Mouse (Mus musculus): ENCODE data around the gene Nipal3. TPM values are rescaled to one million over a fixed set of nuclear protein-coding genes. Genes with fewer than 3 reads are reported as not detected.

Gene Nipal3
- polyA plus RNA-seq, 1 experiment from 2014 or later, result 26.1 TPM

- no peaks in the 10 kb centered on the region for H3K36me3 ChIP-seq (ENCODE audit: inconsistent target)
- H3K79me2 ChIP-seq (ENCODE audit: inconsistent target), result no peaks in the 10 kb centered on the region
- H3K27ac ChIP-seq, result no peak overlapping the region
- WGBS (ENCODE audit: missing documents), result 66% methylated on average over 15 of the region's 15 CpGs
- H3K4me3 ChIP-seq (ENCODE audit: inconsistent target), result no peak overlapping the region
These were observed 21.8 kb upstream of the Nipal3 start for GRCm38 (mm10) chr4:135516351-135517316.

- no peak overlapping the region for H3K27ac ChIP-seq
These were observed 20.1 kb upstream of the Nipal3 start for GRCm38 (mm10) chr4:135514925-135515324.

GRCm38 (mm10) chr4:135513865-135514264 lies 19.0 kb upstream of the Nipal3 start:
- Histone ChIP-seq H3K4me3 (ENCODE audit: inconsistent target) (no peak overlapping the region), H3K27ac (no peak overlapping the region), H3K36me3 (ENCODE audit: inconsistent target) (no peaks in the 10 kb centered on the region), H3K79me2 (ENCODE audit: inconsistent target) (no peaks in the 10 kb centered on the region)
- WGBS (ENCODE audit: missing documents), result 93% methylated on average over 7 of the region's 7 CpGs

More at GRCm38 (mm10) chr4:135514925-135515324, 20.1 kb upstream of the Nipal3 start:
- Histone ChIP-seq H3K79me2 (ENCODE audit: inconsistent target) (no peaks in the 10 kb centered on the region), H3K36me3 (ENCODE audit: inconsistent target) (no peaks in the 10 kb centered on the region), H3K4me3 (ENCODE audit: inconsistent target) (no peak overlapping the region)
- 94% methylated on average over 14 of the region's 14 CpGs for WGBS (ENCODE audit: missing documents)

- Histone ChIP-seq H3K79me2 (ENCODE audit: inconsistent target) (no peaks in the 10 kb centered on the region), H3K4me3 (ENCODE audit: inconsistent target) (no peak overlapping the region), H3K27ac (no peak overlapping the region), H3K36me3 (ENCODE audit: inconsistent target) (no peaks in the 10 kb centered on the region)
- 87% methylated on average over 11 of the region's 12 CpGs for WGBS (ENCODE audit: missing documents)
These were observed 14.7 kb upstream of the Nipal3 start for GRCm38 (mm10) chr4:135509515-135509914.

DNA sequence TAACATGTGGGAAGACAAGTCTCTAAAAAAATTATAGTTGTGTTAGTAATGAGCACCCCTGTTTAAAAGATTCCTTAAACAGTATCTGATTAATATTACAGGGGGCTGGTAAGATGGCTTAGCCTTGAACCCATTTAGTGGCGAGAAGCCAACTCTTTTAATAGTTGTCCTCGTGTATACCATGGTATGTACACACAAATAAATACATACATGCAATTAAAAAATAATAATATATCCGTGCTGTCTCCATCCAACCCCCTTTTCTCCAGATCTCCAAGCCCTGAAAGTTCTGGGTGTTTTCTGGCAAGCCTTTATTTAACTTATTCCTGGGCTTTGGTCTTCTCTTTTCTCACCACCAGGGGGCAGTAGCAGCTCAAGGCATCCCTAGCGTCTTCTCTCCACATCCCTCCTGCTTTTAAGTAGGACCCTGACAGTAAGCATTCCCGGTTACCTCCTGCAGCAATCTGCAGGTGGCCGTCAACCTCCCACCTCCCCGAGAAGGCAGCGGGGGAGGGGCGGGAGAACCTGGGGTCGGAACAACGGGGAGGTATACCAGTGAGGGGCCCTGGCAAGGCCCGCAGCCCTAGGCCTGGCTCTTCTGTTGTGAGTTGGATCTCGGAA lies 13.7 kb upstream of the Nipal3 start:
- 37% methylated on average over 13 of the region's 13 CpGs for WGBS (ENCODE audit: missing documents)
- no peak overlapping the region for H3K4me3 ChIP-seq (ENCODE audit: inconsistent target)
- no peaks in the 10 kb centered on the region for H3K79me2 ChIP-seq (ENCODE audit: inconsistent target)
- no peak overlapping the region for H3K27ac ChIP-seq
- H3K36me3 ChIP-seq (ENCODE audit: inconsistent target), result no peaks in the 10 kb centered on the region

DNA sequence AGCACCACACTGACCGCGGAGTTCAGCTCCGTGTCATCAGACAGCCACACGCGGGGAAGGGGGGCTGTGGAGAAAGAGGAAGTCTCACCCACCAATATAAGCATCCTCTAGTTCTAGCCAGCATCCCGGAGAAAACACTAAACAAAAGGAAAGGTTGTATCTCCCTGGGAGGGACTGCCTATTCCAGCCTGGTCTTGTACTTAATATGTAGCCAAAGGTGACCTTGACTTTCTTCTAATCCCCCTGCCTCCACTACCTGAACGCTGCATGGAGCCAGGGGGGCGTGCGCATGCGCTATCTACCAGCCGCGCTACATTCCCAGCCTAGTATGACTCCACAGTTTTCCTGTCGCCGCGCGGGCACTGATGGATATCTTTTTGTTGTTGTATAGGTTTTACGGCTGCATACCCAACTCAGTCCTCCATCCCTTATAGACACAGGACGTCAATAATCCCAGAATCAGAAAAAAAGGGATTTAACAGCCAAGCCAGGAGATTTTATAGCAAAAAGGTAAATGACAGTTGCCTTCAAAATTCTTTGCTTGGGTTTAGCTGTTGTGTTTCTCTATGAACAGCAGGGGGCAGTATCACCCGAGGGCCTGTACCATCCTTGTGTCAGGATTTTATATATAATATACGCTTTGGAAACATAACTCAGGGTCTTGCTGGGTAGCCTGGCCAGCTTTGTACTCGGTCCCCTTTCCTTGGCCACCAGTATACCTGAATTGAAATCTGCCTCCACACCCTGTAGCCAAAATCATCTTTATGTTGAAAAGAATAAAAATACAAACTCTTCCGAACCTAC lies 12.9 kb upstream of the Nipal3 start:
- no peak overlapping the region for H3K27ac ChIP-seq
- H3K36me3 ChIP-seq (ENCODE audit: inconsistent target), result no peaks in the 10 kb centered on the region
- 14% methylated on average over 20 of the region's 22 CpGs for WGBS (ENCODE audit: missing documents)
- H3K79me2 ChIP-seq (ENCODE audit: inconsistent target), result no peaks in the 10 kb centered on the region
- no peak overlapping the region for H3K4me3 ChIP-seq (ENCODE audit: inconsistent target)

DNA sequence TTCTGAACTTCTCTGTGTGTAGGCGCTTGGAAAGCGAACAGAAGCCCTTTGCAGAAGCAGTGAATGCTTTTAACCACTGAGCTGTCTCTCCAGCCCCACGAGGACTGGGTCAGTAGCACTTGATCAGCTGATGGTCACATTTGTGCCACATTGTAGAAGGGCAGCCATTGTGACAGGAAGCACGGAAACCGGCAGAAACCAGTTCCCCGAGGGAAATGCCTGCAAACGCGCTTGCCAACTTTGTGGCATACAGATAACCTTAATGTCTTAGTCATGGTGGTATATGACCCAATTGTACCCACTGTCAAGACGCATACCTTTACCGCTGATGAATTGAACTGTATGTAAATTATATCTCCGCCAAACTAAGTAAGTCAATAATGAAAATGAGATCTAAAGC lies 11.0 kb upstream of the Nipal3 start:
- Histone ChIP-seq H3K27ac (peak overlapping the region; percentile 46), H3K4me3 (ENCODE audit: inconsistent target) (no peak overlapping the region), H3K79me2 (ENCODE audit: inconsistent target) (no peaks in the 10 kb centered on the region), H3K36me3 (ENCODE audit: inconsistent target) (no peaks in the 10 kb centered on the region)
- WGBS (ENCODE audit: missing documents), result 15% methylated on average over 11 of the region's 11 CpGs

DNA sequence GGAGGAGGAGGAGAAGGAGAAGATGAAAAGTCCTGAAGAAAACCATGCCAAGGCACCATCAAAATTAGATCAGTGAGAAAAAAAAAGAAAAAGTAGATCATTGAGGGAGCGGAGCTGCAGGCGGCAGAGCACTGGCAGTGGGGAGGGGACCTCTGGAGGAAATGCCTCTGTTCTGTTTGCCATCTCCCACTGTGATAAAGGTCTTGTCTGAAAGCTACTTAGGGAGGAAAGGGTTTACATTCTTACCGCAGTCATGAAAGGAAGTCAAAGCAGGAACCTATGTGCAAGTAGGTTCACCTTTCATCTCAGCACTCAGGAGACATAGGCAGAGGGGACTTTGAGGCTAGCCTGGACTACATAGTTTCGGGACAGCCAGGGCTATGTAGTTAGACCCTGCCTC lies 6.7 kb upstream of the Nipal3 start:
- Histone ChIP-seq H3K36me3 (ENCODE audit: inconsistent target) (no peaks in the 10 kb centered on the region), H3K4me3 (ENCODE audit: inconsistent target) (no peak overlapping the region), H3K27ac (no peak overlapping the region), H3K79me2 (ENCODE audit: inconsistent target) (no peaks in the 10 kb centered on the region)
- 42% methylated on average over 4 of the region's 4 CpGs for WGBS (ENCODE audit: missing documents)

- Histone ChIP-seq H3K27ac (no peak overlapping the region), H3K79me2 (ENCODE audit: inconsistent target) (no peaks in the 10 kb centered on the region), H3K36me3 (ENCODE audit: inconsistent target) (no peaks in the 10 kb centered on the region), H3K4me3 (ENCODE audit: inconsistent target) (no peak overlapping the region)
- WGBS (ENCODE audit: missing documents), result 60% methylated on average over 3 of the region's 3 CpGs
These were observed 5.0 kb upstream of the Nipal3 start for GRCm38 (mm10) chr4:135499831-135500230.

- H3K79me2 ChIP-seq (ENCODE audit: inconsistent target), result no peaks in the 10 kb centered on the region; the same call in 1 of the 2 replicates
- 95% methylated on average over 6 of the region's 6 CpGs for WGBS (ENCODE audit: missing documents)
- H3K27ac ChIP-seq, result no peak overlapping the region
- no peaks in the 10 kb centered on the region for H3K36me3 ChIP-seq (ENCODE audit: inconsistent target)
- H3K4me3 ChIP-seq (ENCODE audit: inconsistent target), result no peak overlapping the region
These were observed 3.3 kb upstream of the Nipal3 start for GRCm38 (mm10) chr4:135498136-135498535.

DNA sequence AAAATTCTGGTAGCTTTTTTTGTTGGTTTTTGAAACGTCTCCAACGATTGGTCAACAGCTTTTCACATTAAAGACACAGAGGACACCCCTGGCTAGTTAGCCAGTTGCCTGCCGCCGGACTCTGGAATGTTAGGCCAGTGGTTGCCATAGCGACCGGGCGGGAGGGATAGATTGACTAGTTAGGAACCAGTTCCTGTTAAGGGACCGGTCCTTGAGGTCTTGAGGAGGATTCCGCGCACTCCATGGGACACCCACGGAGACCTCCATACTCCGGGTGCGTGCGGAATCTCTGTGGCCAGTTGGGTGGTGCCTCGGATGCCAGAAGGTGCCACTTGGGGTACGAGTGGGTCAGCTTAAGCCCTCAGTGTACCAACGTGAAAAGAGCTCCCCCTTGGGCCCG lies 972 bp upstream of the Nipal3 start:
- 75% methylated on average over 18 of the region's 18 CpGs for WGBS (ENCODE audit: missing documents)
- Histone ChIP-seq H3K27ac (no peak overlapping the region), H3K4me3 (ENCODE audit: inconsistent target) (no peak overlapping the region), H3K36me3 (ENCODE audit: inconsistent target) (no peaks in the 10 kb centered on the region), H3K79me2 (ENCODE audit: inconsistent target) (no peaks in the 10 kb centered on the region; the same call in 1 of the 2 replicates)

DNA sequence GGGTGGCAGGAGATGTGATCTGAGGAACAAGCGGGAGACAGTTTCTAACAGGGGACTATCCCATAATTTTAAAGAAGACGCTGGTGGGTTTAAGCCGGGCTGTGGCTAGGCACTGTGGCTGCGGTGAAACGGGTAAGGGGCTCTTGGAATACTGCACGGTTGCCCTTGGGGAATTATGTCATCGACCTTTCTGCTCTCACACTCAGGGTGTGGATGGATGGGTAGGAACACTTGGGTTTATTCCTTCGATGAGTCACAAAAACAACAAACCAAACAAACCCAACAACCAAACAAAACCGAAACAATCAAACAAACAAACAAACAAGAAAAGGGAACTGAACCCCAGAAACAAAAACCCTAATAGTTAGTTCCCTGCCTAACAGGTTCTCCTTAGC lies 556 bp upstream of the Nipal3 start:
- H3K4me3 ChIP-seq (ENCODE audit: inconsistent target), result peak overlapping the region; percentile 79; the same call in 1 of the 2 replicates

DNA sequence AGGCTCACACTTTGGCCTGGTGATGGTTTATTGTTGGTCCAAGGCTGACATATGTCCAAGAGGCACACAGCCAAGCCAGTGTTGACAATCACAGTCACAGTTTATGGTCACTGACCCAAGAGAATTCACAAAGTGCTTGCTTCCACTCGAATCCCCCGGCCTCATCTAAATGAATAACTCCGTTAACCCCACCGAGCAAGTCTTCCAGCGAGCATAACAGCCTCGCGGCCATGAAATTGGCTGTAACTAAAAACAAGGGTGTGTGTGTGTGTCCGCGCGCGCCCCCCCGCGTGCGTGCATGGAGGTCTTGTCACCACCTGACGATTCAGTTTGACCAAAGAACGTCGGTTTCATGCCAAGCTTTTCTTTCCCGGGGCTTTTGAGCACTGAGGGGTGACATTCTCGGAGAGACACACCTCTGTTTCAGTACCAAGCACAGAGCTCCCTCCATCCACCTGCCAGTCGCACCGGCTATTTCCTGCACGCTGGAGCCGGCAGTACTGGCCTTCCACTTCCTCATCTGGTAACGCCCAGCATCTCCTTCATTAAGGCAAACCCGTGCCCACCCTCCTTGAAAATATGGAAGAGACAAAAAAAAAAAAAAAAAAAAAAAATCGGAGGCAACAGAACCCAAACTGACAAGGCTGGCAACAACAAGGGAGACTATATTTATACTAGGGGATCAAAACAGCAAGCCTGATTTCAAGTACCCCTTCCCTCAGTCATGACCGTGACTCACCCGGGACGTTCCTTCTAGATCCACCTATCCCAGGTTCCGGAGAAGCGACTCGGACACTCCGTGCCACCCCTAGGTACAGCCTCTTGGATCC lies 932 bp downstream of the Nipal3 start:
- Histone ChIP-seq H3K36me3 (ENCODE audit: inconsistent target) (peaks cover 18% of the 10 kb centered on the region), H3K4me3 (ENCODE audit: inconsistent target) (peak overlapping the region; percentile 79), H3K27ac (peak overlapping the region; percentile 28; the same call in 1 of the 2 replicates), H3K79me2 (ENCODE audit: inconsistent target) (no peaks in the 10 kb centered on the region; the same call in 1 of the 2 replicates)
- WGBS (ENCODE audit: missing documents), result 1% methylated on average over 32 of the region's 33 CpGs

More for the DNA sequence above, 556 bp upstream of the Nipal3 start:
- no peak overlapping the region for H3K27ac ChIP-seq
- 0 out of 2 replicates have a peak, but pooled peaks cover 3% of the 10 kb centered on the region for H3K36me3 ChIP-seq (ENCODE audit: inconsistent target)
- WGBS (ENCODE audit: missing documents), result 32% methylated on average over 9 of the region's 9 CpGs
- H3K79me2 ChIP-seq (ENCODE audit: inconsistent target), result no peaks in the 10 kb centered on the region; the same call in 1 of the 2 replicates

GRCm38 (mm10) chr4:135493271-135493670 lies 1.6 kb downstream of the Nipal3 start:
- 43% methylated on average over 4 of the region's 4 CpGs for WGBS (ENCODE audit: missing documents)
- H3K4me3 ChIP-seq (ENCODE audit: inconsistent target), result peak overlapping the region; percentile 79
- H3K27ac ChIP-seq, result no peak overlapping the region
- no peaks in the 10 kb centered on the region; the same call in 1 of the 2 replicates for H3K79me2 ChIP-seq (ENCODE audit: inconsistent target)
- peaks cover 24% of the 10 kb centered on the region for H3K36me3 ChIP-seq (ENCODE audit: inconsistent target)

All from macrophage (primary cell).